12 mouse cellular contexts compared by ENCODE assay signal in genomic region chr17:43138356-43138755, GRCm38 (mm10).
DNase-seq lines count a peak whose midpoint lies in the region; ATAC-seq and TF ChIP-seq lines count a peak whose summit lies in the region.
"Had no signal": no experiment of that assay in that cellular context is flagged by ENCODE, and none has a peak within 500 bp of the region (broad histone marks: within the 10 kb centered on the region; RNA-seq: fewer than 3 reads in every experiment).

No protein-coding gene starts in this region.

- no peak for TF ChIP-seq CTCF in kidney, adult 2 months (conservative IDR thresholded peaks at IDR 0.05; ENCODE audit: insufficient read depth, insufficient read length, low read depth, low read length)

- intact Hi-C loops in heart, postnatal 25 days (cut with DNase I), result no loop called here

- H3K4me1 ChIP-seq in kidney, adult 2 months (ENCODE audit: control insufficient read depth, insufficient read depth, low read length), result peaks cover 3% of the 10 kb centered on the region; the same call in 1 of the 2 replicates
- H3K4me1 ChIP-seq in liver, embryonic 12.5 days, result 0 out of 2 replicates have a peak, but pooled peaks cover 7% of the 10 kb centered on the region
- H3K4me1 ChIP-seq in forebrain, embryonic 15.5 days, result no peaks in the 10 kb centered on the region

- H3K9me3 ChIP-seq in liver, embryonic 12.5 days (replicated peaks), result no peaks in the 10 kb centered on the region
- no peaks in the 10 kb centered on the region for H3K9me3 ChIP-seq in forebrain, embryonic 15.5 days
- H3K9me3 ChIP-seq: hindbrain, embryonic 15.5 days had no signal

- ATAC-seq in liver, embryonic 12.5 days, result 0 out of 2 replicates have a peak, but pooled peaks have one; percentile 27
- peak; percentile 74 for ATAC-seq in neutrophil, adult 5-6 weeks (ENCODE audit: extremely low read depth, insufficient number of reproducible peaks, low FRiP score, poor library complexity, severe bottlenecking)
- ATAC-seq in forebrain, embryonic 15.5 days (replicated peaks), result no peak
- ATAC-seq: CD4-positive, CD25-positive, alpha-beta regulatory T cell, adult 4 months had no signal

- DNase-seq in kidney, adult 2 months, result peak; percentile 43
- no peak for DNase-seq in kidney, adult 9 months
- DNase-seq in adipocyte (ENCODE audit: low spot score), result peak; percentile 51
- no peak for DNase-seq in heart, postnatal 25 days (ENCODE audit: low spot score)
- DNase-seq in ovary, postnatal 36 days (ENCODE audit: low spot score), result no peak
- DNase-seq: kidney, postnatal 14 days had no signal

- no peaks in the 10 kb centered on the region for H3K27me3 ChIP-seq in kidney, adult 2 months (replicated peaks; ENCODE audit: control insufficient read depth, insufficient read depth, low read length)
- H3K27me3 ChIP-seq in liver, embryonic 12.5 days (replicated peaks), result no peaks in the 10 kb centered on the region
- H3K27me3 ChIP-seq in forebrain, embryonic 15.5 days, result no peaks in the 10 kb centered on the region
- H3K27me3 ChIP-seq: hindbrain, embryonic 15.5 days had no signal

- TF ChIP-seq POLR2A in kidney, adult 2 months (IDR thresholded peaks at IDR 0.05; ENCODE audit: low read depth, low read length), result no peak

- no peak overlapping the region for H3K9ac ChIP-seq in liver, embryonic 12.5 days
- no peak overlapping the region for H3K9ac ChIP-seq in forebrain, embryonic 15.5 days (replicated peaks)
- H3K9ac ChIP-seq: hindbrain, embryonic 15.5 days; lung, embryonic 14.5 days had no signal

- H3K4me3 ChIP-seq in kidney, adult 2 months (ENCODE audit: insufficient read depth, low read depth, low read length), result no peak overlapping the region
- no peak overlapping the region for H3K4me3 ChIP-seq in liver, embryonic 12.5 days
- H3K4me3 ChIP-seq in forebrain, embryonic 15.5 days, result no peak overlapping the region
- H3K4me3 ChIP-seq: hindbrain, embryonic 15.5 days had no signal

- no peaks in the 10 kb centered on the region for H3K36me3 ChIP-seq in kidney, adult 2 months (ENCODE audit: control insufficient read depth, insufficient read depth, low read length)
- no peaks in the 10 kb centered on the region for H3K36me3 ChIP-seq in liver, embryonic 12.5 days
- no peaks in the 10 kb centered on the region for H3K36me3 ChIP-seq in forebrain, embryonic 15.5 days
- H3K36me3 ChIP-seq: hindbrain, embryonic 15.5 days had no signal

- no peak overlapping the region for H3K27ac ChIP-seq in kidney, adult 2 months (ENCODE audit: insufficient read depth, low read depth, low read length)
- no peak overlapping the region for H3K27ac ChIP-seq in liver, embryonic 12.5 days
- no peak overlapping the region for H3K27ac ChIP-seq in forebrain, embryonic 15.5 days (replicated peaks)
- H3K27ac ChIP-seq: hindbrain, embryonic 15.5 days had no signal

- no peak overlapping the region for H3K4me2 ChIP-seq in liver, embryonic 12.5 days
- no peak overlapping the region for H3K4me2 ChIP-seq in forebrain, embryonic 15.5 days (replicated peaks)
- H3K4me2 ChIP-seq: hindbrain, embryonic 15.5 days; lung, embryonic 14.5 days had no signal

- WGBS in kidney, adult 2 months, result 70% methylated on average over 7 of the region's 7 CpGs
- 53% methylated on average over 7 of the region's 7 CpGs for WGBS in liver, embryonic 12.5 days (ENCODE audit: insufficient replicate concordance)
- 91% methylated on average over 7 of the region's 7 CpGs for WGBS in forebrain, embryonic 15.5 days

Comparison
In these comparisons a context has a peak if more than half of its experiments do, and no peak if none do; other contexts are left out.
1. DNase-seq: peak in kidney, adult 2 months (single experiment) and adipocyte (single experiment); none in kidney, adult 9 months (single experiment), heart, postnatal 25 days (single experiment) and ovary, postnatal 36 days (single experiment).